Mouse (Mus musculus) adrenal gland, adult 2 months (tissue): ENCODE data around the gene Clstn2. TPM values are rescaled to one million over a fixed set of nuclear protein-coding genes. Genes with fewer than 3 reads are reported as not detected.

ENCODE experiments used
- DNase-seq: peaks from one replicate; pipeline ENCODE4 v3.0.0; 2021
- polyA plus RNA-seq: library from polyadenylated mRNA; depleted of rRNA; stranded (reverse); fragments of >200 nt; gene quantifications from 2 replicates; pipeline ENCODE4 v1.2.3, GENCODE M21; 2012
- total RNA-seq, 2 experiments: library from RNA; stranded (reverse); gene quantifications; 2 replicates each; pipeline ENCODE4 v1.2.3; 2021

The Clstn2 gene
- total and polyA plus RNA-seq, 3 experiments: 1.6 to 5.6 (median 4.5) TPM

DNA sequence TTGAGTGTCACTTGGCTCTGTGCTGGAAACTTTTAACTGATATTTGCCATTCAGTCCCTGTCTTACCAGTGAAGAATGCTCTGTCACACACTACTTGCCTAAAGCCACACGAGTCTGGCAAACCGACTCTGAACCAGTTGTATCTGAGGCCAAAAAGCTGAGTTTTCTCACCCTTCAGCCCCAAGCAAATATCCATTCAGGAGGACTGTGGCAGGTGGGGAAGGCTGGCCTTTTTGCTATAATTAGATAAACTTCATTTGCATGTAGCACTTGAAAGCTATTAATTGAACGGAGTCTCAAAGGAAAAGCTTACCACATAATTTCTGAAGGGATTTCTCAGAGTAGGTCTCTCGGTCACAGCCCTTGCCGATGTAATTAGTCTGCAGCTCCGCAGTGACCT, 491.6 kb downstream of the Clstn2 start:
- no peak for DNase-seq

DNA sequence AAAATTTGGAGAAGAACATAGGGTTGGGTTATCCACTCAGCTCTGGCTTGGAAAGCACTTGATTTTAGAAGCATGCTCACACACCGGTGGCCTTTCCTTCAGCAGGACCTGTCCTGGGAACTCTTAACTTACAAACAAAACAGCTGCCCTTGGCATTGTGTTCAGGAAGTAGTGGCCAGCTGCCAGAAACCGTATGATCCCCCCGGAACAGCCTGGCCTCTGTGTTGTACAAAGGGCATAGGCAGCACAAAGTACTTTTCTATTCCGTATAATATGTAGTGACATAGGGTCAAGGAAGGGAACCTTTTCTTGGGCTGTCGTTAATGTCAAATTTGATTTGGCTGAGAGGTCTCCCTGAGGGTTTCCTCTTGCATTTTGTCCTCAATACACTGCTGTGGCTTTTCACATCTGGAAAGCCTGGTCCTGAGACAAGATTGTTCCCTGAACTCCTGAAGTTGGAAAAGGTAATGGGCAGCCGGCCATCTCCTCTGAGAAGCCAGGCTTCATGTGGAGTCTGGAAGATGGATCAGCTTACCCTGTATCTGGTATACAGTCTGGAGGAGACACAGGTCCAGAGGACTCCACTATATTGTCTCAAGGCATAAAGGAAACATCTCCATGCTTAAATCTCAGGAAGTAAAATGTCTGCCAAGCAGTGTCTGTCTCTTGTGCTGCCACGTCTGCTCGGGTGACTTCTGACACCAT, 494.8 kb downstream of the Clstn2 start:
- DNase-seq: no peak

DNA sequence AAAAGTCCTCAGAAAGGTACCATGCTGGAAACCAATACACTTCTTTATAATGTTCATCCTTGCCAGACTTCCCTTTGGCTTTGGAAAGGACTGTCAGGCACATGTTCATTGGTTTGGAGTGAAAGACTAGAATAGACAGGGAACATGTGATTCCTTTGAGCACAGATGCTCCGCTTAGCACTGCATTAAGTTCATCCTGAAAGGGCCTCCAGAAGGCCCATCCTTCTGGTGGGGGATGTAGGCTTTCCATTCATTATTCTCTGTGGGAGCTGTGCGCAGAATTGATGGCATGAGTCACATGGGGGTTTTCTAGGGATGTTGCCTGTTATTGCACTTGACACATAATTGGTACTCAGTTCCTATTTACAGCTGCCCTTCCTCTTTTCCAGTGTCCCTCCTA, 498.8 kb downstream of the Clstn2 start:
- no peak for DNase-seq

DNA sequence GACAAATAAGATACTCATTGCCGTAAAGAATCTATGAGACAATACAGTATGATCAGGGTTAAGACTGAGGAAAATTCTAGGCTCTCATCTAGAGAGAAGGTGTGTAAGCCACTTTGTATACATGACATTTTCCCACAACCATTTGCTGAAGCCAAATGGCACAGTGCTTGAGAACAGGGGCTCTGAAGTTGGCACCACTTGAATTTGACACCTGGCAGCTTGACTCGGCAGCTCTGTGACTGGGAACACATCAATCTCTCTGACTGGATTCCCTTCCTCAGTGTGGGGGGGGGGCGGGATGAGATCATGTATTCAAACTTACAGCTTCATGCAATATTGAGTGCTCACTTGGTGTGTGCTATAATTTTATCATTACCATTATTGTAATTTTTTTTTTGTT, 499.7 kb downstream of the Clstn2 start:
- no peak for DNase-seq

DNA sequence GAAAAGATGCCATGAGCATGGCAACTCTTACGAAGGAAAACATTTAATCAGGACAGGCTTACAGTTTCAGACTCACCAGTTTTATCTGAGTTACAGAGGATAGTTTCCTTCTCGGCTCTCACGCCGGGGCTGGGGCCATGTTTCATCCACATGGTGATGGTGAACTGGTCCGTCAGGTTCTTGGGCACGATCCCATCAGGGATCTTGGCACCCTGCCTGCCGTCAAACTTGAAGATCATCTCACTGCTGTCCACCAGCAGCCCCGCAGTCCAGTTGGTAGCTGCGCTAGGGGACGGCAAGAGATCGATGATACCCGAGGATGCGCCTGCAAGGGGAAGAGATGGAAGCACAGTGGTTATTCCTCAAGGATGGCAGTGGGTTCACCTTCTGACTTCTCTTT, 500.4 kb downstream of the Clstn2 start:
- DNase-seq: no peak

DNA sequence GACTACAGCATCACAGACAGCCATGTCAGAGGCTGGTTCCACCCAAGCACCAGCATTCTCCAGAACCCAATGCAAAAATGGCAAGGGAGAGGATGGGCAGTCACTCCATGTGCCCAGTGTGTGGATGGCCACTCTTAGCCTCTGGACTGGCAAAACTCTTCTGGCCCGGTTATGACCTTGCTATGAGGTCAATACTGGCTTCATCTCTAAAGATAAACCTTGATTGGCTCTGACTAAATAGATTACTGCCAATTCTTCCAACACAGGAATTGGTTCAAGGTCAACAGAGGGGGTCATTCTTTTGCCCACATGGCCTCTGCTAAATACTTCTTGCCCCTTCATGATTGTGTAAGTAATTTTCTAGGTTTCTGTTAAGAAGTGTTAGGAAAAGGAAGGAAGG, 505.1 kb downstream of the Clstn2 start:
- peak; percentile 42 for DNase-seq

DNA sequence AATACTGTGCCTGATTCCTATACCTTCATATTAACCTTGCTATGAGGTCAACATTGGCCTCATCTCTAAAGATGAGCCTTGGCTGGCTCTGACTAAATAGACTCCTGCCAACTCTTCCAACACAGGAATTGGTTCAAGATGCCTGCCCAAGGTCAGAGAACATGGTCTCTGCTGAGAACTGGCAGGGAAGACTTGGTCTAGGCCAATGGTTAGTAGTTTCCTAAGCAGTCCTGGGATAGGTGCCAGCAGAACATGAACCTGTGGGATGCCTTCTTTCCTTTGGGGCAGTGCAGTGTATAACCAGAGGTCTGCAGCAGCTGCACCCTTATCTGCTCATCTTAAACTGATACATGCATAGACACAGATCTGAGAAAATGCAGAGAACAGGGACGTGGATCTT, 505.7 kb downstream of the Clstn2 start:
- DNase-seq: peak; percentile 70

DNA sequence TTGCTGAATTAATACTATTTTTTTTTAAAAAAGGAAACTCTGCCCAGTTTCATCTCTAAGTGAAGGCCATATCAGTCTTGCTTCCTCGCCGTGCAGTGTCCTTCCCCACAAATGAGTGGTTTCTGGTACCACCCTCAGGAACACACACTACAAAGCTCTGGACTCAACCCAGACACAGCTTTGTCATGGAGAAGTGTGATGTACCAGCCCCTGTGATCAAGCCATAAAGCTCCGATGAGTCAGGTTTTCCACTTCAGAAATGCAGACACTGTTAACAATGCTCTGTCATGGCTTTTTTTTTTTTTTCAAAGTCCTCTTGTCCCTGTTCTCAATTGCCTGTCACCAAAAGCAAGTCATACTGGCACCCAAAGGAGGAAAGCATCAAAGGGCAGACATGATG, 507.4 kb downstream of the Clstn2 start:
- peak; percentile 33 for DNase-seq

DNA sequence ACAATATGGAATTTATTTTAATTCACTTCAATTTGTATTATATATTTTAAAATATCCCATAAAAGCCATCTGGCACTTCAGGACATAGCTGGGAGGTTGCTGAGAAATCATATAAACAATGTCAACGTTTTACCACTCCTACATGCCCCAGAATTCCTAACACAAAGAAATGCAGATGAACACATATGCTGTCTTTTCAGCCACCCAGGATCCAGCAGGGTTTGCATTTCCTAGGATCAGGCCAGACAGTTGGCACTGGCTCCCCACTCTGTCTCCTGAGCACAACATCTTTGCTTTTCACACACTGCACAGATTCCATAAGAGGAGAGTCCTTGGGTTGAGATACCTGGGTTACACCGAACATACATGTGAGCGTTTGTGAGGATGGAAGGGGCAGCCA, 508.1 kb downstream of the Clstn2 start:
- DNase-seq: no peak

DNA sequence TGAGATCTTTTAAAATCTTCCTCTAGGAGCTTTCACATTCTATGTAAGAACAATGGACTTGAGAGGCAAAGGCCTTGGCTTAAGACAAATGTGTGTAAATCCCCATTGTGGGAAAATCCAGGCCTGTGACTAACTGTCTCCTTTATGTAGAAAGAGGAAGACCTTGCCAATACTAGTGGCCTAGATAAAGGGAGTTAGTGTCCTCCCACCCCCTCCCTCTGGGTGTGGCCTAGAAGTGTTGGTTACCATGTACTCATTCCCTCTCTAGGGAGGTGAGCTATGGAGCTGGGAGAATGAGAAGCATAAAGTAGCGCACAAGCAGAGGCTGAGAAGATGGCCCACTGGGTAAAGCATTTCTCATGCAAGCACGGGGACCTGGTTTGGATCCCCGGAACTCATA, 512.2 kb downstream of the Clstn2 start:
- DNase-seq: peak; percentile 70

DNA sequence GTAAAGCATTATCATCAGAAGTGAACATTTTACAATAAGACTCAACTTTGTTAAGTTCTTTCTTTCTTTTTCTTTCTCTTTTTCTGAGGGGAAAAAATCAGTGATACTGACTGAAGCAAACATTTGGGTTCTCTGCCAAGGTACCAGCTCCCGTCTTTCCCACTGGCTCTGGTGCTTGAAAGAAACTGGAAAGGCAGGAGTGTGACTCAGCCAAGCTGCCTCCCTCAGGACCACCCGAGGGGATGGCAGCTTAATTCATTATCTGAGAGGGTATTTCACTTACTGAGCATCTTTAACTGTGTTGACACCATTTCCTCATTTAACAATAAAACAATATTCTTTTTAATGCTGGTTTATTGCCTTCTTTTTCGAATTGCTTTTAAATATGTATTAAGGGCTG, 516.0 kb downstream of the Clstn2 start:
- DNase-seq: no peak

DNA sequence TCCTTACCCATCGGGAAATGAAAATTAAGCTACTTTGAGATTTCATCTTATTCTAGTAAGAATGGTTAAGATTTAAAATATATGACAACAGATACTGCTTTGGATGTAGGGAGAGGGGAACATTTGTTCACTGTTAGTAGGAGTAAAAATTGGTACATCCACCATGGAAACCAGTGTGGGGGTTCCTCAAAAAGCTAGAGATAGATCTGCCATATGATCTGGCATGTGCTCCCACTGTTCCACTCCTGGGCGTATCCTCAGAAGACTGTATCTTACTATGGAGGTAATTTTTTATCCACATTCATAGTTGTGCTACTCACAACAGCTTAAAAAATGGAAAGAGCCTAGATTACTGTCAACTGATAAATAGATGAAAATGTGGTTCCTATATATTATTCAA, 518.3 kb downstream of the Clstn2 start:
- no peak for DNase-seq

DNA sequence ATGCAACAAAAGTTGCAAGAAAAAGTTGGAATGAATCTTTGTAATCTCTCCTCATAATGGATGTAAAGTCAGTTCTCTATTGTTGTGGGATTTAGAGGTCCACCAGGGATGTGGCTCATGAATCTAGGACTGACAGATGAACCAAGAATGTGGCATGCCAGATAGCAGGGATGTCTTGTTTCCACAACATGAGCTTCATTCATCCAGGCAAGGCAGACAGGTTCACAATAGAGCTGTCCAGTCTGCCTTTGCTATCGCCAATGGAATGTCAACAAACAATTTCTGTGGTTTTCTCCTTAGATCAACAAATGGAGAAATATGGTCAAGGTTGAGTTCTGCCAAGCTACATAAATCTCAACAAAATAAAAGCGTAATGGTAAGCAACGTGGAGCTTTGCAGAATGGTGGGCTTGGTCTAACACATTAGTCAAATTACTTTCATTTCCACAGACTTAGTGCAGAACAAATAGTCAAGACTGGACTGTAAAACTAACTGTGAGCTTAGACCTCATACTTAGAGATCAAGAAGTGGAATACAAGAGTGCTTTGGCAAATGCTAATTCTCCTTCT, 520.6 kb downstream of the Clstn2 start:
- no peak for DNase-seq

DNA sequence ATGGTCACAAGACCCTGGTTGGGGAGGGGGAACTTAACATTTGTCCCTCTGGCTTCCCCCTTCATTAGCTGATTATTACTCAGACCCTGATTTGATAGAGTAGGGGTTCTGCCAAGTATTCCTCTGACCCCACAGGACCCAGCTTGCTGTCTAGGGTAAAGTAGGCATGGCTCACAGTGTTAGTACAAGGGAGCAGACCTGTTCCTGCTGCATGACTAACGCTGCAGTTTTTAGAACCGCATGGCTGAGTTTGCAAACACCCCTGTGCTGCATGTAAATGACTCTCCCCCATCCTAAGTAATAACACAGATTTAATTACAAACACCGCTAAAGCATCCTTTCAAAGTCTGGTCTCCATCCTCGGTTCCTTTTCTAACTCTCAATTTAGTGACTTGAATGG, 531.6 kb downstream of the Clstn2 start:
- DNase-seq: no peak

DNA sequence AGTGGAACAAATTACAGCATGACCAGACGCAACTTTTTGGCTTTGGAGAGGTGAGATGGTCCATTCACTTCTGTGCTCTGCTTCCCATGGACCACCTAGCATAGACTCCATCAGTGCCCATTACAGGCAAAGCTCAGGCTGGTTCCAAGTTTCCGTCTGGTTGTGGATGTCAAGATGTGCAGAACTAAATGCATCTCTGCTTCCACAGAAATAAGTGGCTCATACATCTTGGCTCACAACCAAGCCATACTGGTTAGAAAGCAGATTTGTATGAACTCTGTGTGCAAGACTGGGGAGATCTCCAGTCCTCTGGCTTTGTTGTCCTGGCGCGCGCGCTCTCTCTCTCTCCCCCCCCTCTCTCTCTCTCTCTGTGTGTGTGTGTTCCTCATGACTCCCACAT, 537.9 kb downstream of the Clstn2 start:
- no peak for DNase-seq

DNA sequence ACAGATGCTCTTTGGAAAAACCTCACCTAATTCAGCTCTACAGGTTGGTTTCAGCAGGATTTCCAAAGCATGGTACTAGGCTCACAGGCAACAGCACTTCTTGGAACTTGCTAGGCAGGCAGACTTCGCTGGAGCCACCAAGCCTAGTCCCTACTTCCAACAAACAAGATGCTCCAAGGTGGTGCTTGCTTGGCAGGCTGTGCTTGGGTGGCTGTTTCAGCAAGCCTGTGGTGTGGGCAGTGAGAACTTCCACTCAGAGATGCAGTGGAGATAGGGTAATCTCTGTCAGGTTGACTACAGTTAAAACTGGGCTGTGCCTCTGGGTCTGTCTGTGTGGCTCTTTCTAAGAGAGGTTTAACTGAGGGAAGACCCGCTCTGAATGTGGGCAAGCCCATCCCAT, 541.4 kb downstream of the Clstn2 start:
- DNase-seq: no peak

DNA sequence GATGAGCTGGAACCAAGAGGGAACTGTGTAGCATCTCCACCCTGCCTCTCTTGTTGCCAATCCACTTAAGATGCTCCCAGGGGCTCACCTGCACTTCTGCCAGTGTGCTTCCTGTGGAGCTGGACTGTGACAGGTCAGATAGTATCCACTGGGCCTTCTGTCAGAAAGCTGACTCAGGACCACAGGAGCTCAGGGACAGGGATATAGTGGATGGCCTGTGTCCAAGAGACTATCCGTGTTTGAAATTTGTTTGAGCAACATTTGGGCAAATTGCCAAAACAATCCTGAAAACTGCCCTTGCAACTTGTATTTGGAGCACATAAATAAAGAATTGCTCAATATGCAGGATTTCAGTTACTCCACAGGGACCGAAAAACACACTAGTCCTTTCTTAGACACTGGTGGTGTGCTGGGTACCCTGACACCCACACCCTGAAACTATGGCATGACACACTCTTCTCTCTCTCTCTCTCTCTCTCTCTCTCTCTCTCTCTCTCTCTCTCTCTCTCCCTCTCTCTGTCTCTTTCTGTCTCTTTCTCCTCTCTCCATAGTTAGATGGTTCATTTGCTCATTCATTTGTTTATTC, 542.3 kb downstream of the Clstn2 start:
- peak; percentile 84 for DNase-seq

DNA sequence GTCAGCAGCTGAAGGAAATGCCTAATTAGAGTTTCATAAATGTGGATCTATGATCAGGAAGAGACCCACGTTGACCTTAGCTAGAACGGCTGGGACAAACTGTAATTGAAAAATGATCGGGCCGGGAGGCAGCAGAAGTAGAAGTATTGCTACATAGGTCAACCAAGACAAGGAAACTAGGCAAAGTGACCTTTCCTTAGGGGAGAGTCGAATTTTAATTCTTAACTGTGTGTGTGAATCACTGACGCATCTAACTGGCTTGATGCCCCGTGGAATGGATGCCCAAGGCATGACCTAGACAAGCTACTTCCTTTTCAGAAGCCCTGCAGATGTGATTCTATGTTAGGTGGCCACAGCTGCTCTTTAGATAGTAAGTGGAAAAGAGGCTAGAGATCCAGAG, 546.2 kb downstream of the Clstn2 start:
- peak; percentile 45 for DNase-seq

DNA sequence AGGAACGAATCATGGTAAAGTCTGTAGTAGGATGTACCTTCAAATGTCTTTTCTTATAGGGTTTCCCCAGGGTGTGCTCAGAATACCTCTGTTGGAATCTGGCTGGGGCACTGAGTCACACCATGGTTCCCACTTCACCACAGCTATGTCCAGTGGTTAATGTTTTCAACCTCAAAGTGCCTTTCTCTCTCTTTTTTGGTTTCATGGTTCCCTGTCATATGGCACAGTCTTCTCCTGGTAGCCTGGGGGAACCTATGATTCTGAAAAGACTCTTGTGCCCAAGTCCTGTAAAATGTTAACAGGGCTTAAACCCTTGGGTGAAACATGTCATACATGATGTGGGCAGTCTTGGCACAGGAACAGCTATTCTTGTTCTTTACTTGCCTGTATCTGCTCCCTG, 551.8 kb downstream of the Clstn2 start:
- DNase-seq: no peak

DNA sequence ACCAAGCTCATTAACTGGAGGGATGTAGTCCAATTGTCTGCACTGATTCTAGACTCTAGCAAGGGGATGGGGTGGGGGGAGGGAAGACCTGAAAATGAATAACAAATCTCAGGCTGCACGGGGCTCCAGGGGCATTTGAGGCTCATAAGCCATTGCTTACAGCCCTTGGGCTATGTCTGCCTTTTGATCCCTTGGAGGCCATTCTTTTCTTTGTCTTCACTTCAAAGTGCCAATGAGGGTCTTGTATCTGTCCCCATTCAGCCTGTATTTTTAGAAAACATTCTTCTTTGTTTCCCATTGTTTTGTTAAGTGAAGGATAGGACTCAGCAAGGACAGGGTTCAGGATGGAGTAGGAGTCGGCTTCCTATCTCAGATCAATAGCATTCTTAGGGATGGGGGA, 556.0 kb downstream of the Clstn2 start:
- DNase-seq: no peak

DNA sequence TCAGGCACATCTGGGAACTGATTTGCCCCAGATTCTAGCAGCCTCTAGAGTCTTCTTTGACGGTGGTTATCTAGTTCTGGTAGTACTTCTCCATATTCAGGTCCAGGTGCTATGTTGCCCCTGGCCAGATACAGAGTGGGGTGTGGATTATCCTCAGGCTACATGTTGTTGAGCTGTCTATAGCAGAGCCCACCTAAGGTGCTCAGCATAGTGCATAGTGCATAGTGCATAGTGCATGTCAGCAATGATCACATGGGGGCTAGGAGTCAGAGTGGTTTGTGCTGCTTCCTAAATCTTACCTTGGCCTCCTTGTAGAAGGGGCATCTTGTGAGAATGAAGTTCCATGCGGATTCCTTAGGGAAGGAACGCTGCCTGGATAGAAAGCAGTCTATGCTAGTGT, 556.5 kb downstream of the Clstn2 start:
- no peak for DNase-seq

DNA sequence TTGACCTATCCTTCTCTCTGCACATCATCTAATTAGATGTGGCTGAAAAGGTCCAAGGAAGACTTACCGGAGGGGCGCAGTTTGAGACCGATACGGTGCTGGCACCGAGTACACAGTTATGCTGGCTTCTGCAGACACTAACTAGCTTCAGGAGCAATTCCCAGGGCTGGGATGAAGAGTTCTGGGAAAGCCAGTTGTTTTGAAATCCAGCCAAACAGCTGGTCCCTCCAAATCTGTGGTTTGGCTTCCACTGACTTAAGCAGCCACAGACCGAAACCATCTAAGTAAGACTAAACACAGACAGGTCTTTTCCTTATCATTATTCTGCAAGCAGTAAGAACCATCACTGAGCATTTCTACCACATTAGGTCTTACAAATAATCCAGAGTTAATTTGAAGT, 558.1 kb downstream of the Clstn2 start:
- DNase-seq: no peak

DNA sequence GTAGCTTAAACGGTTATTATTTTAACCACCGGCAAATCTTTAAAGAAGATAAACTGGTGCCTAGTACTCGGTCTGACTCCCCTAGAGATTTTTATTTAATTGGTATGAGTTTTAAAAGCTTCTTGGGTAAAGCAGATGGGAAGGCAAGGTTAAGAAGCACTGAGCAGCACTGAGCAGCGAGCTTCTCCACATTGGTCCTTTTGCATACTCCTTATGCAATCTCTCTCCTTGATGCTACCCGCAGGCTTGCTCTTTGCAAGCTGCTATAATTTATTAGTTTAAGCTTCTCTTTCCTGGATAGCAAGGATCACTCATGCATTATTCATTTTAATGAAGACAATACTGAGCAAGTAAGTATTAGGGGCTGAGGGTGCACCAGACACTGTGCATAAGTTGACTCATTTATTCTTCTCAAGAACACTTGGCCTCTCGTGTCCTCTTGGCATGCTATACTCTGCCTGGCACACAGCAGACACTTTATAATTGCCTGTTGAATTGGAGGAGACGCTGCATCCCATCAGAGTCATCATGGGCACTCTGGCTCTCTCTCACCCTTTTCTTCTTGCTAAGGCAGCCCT, 561.9 kb downstream of the Clstn2 start:
- no peak for DNase-seq

DNA sequence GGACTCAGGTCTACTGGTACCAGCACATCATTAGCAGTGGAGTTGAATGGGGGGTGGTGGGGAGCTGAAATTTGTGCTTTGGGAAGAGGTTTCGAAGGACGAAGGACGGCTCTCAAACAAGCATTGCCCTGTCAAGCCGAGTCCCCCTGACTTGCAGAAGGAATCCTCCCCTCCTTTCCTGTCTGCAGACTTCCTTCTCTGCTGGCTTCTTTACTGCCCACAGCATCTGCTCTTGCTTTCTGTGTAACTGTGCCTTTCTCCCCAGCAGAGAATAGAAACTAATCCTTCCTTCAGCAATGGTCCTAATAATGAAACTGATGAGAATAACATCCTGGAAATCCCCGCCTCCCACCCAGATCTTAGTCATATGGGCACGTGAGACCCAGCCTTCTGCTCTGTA, 572.5 kb downstream of the Clstn2 start:
- DNase-seq: no peak
